ENCODE assay signal across 8 mouse cellular contexts in the genomic region with DNA sequence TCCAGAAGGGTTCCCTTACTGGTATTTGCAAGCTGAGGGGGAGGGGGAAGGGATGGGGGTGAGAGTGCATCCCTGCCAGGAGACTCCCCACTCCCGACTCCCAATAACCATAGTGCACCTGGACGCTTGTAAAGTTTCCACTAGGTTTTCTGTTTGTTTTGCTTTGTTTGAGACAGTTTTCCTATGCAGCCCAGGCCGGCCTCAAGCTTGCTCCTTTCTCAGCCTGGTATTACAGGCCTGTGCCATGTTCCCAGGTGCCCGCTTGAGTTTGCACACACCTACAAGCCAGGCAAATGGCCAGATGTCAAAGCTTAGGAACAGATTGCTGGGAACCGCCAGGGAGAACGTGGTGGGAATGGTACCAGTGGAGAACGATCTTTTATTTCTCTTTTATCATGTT. TPM values are rescaled to one million over a fixed set of nuclear protein-coding genes. Genes with fewer than 3 reads are reported as not detected.
DNase-seq lines count a peak whose midpoint lies in the region; ATAC-seq lines count a peak whose summit lies in the region.

No protein-coding gene starts in this region.

- H3K4me3 ChIP-seq in heart, embryonic 12.5 days, result peak overlapping the region; percentile 61
- peak overlapping the region; percentile 75 for H3K4me3 ChIP-seq in brown adipose tissue, adult 24 weeks (ENCODE audit: insufficient read depth, low read depth, low read length)
- H3K4me3 ChIP-seq in hindbrain, embryonic 16.5 days (ENCODE audit: low read length), result peak overlapping the region; percentile 54
- peak overlapping the region; percentile 65 for H3K4me3 ChIP-seq in midbrain, embryonic 15.5 days

- peak overlapping the region; percentile 74 for H3K9ac ChIP-seq in heart, embryonic 12.5 days
- peak overlapping the region; percentile 67; the same call in 1 of the 2 replicates for H3K9ac ChIP-seq in hindbrain, embryonic 16.5 days (ENCODE audit: low read depth, low read length)
- H3K9ac ChIP-seq in midbrain, embryonic 15.5 days, result peak overlapping the region; percentile 78; the same call in 1 of the 2 replicates

- no peak for ATAC-seq in heart, embryonic 12.5 days (ENCODE audit: insufficient number of reproducible peaks, low FRiP score)
- ATAC-seq in hindbrain, embryonic 16.5 days, result no peak
- no peak for ATAC-seq in midbrain, embryonic 15.5 days (replicated peaks)

- no peak for DNase-seq in heart, adult 8-10 months (ENCODE audit: low spot score)
- DNase-seq in layer of hippocampus, postnatal 36 days, result no peak
- DNase-seq in cerebellum, postnatal 4 days (ENCODE audit: low spot score in 2 of 2), result no peak
- DNase-seq in ovary, postnatal 36 days (ENCODE audit: low spot score), result no peak

- no peaks in the 10 kb centered on the region for H3K27me3 ChIP-seq in heart, embryonic 12.5 days (replicated peaks)
- no peaks in the 10 kb centered on the region for H3K27me3 ChIP-seq in hindbrain, embryonic 16.5 days (replicated peaks; ENCODE audit: control insufficient read depth, insufficient read depth, low read length)
- peaks cover 15% of the 10 kb centered on the region for H3K27me3 ChIP-seq in midbrain, embryonic 15.5 days (replicated peaks)

- 22% methylated on average over 7 of the region's 7 CpGs for WGBS in heart, embryonic 12.5 days
- WGBS in hindbrain, embryonic 16.5 days, result 28% methylated on average over 7 of the region's 7 CpGs
- WGBS in midbrain, embryonic 15.5 days, result 26% methylated on average over 7 of the region's 7 CpGs

- H3K36me3 ChIP-seq in heart, embryonic 12.5 days, result no peaks in the 10 kb centered on the region
- H3K36me3 ChIP-seq in hindbrain, embryonic 16.5 days (ENCODE audit: control insufficient read depth, insufficient read depth, low read length), result no peaks in the 10 kb centered on the region
- no peaks in the 10 kb centered on the region for H3K36me3 ChIP-seq in midbrain, embryonic 15.5 days (replicated peaks)

- no peaks in the 10 kb centered on the region for H3K9me3 ChIP-seq in heart, embryonic 12.5 days (replicated peaks)
- no peaks in the 10 kb centered on the region for H3K9me3 ChIP-seq in hindbrain, embryonic 16.5 days (ENCODE audit: control insufficient read depth, low read length)
- no peaks in the 10 kb centered on the region for H3K9me3 ChIP-seq in midbrain, embryonic 15.5 days

- peak overlapping the region; percentile 91 for H3K27ac ChIP-seq in heart, embryonic 12.5 days (ENCODE audit: poor library complexity, severe bottlenecking)
- H3K27ac ChIP-seq in brown adipose tissue, adult 24 weeks (replicated peaks; ENCODE audit: low read depth, low read length), result peak overlapping the region; percentile 66
- H3K27ac ChIP-seq in hindbrain, embryonic 16.5 days (ENCODE audit: low read depth, low read length), result peak overlapping the region; percentile 84
- H3K27ac ChIP-seq in midbrain, embryonic 15.5 days, result peak overlapping the region; percentile 94; the same call in 1 of the 2 replicates

- H3K4me2 ChIP-seq in heart, embryonic 12.5 days, result peak overlapping the region; percentile 91
- peak overlapping the region; percentile 96 for H3K4me2 ChIP-seq in hindbrain, embryonic 16.5 days (ENCODE audit: low read length)
- H3K4me2 ChIP-seq in midbrain, embryonic 15.5 days, result peak overlapping the region; percentile 97

- H3K4me1 ChIP-seq in heart, embryonic 12.5 days (replicated peaks), result peaks cover 33% of the 10 kb centered on the region
- H3K4me1 ChIP-seq in brown adipose tissue, adult 24 weeks (ENCODE audit: control insufficient read depth, insufficient read depth, insufficient read length, low read length), result peaks cover 7% of the 10 kb centered on the region; the same call in 1 of the 2 replicates
- H3K4me1 ChIP-seq in hindbrain, embryonic 16.5 days (ENCODE audit: control insufficient read depth, insufficient read depth, low read depth, low read length), result peaks cover 22% of the 10 kb centered on the region
- peaks cover 34% of the 10 kb centered on the region for H3K4me1 ChIP-seq in midbrain, embryonic 15.5 days

RNA-seq across cellular contexts. Expression of a gene that starts 50.1 kb away (rescaled TPM):
- 11.8 and 12.6 TPM in 2 replicates for polyA plus RNA-seq in heart, embryonic 12.5 days (2016; fragmentation: Nextera tagmentation; extraction: Ambion mirVana)
- total RNA-seq in heart, adult 8-10 months (2022), result 10 to 100 TPM in 2 of 4 experiments, 1 to 10 TPM in 2; 5.5 to 14.7 (median 9.7) TPM
- polyA plus RNA-seq in brown adipose tissue, adult 24 weeks (2012; ENCODE audit: insufficient read depth, insufficient read length, missing spikeins), result 190 and 226 TPM in 2 replicates
- 28.5 and 33.9 TPM in 2 replicates for polyA plus RNA-seq in hindbrain, embryonic 16.5 days (2015; fragmentation: Nextera tagmentation; extraction: Ambion mirVana)
- polyA plus RNA-seq in midbrain, embryonic 15.5 days (2015; fragmentation: Nextera tagmentation; extraction: Ambion mirVana), result 35.3 and 35.7 TPM in 2 replicates
- 10 to 100 TPM; 41.6 to 43.2 TPM for total RNA-seq in layer of hippocampus, postnatal 36 days (2021)
